11 mouse cellular contexts compared by ENCODE assay signal in genomic region chr14:120223528-120224201, GRCm38 (mm10). TPM values are rescaled to one million over a fixed set of nuclear protein-coding genes. Genes with fewer than 3 reads are reported as not detected.
DNase-seq lines count a peak whose midpoint lies in the region; ATAC-seq lines count a peak whose summit lies in the region.
"Had no signal": no experiment of that assay in that cellular context is flagged by ENCODE, and none has a peak within 500 bp of the region (broad histone marks: within the 10 kb centered on the region; RNA-seq: fewer than 3 reads in every experiment).

No protein-coding gene starts in this region.

- no peak for DNase-seq in cerebellum, adult 9-11 months
- no peak for DNase-seq in hindbrain, embryonic 14.5 days (ENCODE audit: low spot score)
- DNase-seq in lung, postnatal 36 days, result peak; percentile 17
- DNase-seq in heart, adult 11 months, result no peak
- DNase-seq: gastrocnemius, postnatal 36 days; kidney, adult 8-10 months had no signal

- H3K27me3 ChIP-seq in hindbrain, embryonic 14.5 days (ENCODE audit: control insufficient read depth, insufficient read depth, low read length), result no peaks in the 10 kb centered on the region
- no peaks in the 10 kb centered on the region for H3K27me3 ChIP-seq in hindbrain, embryonic 13.5 days
- H3K27me3 ChIP-seq in embryonic facial prominence, embryonic 12.5 days, result no peaks in the 10 kb centered on the region

- no peak overlapping the region for H3K4me2 ChIP-seq in hindbrain, embryonic 14.5 days (replicated peaks)
- H3K4me2 ChIP-seq in hindbrain, embryonic 13.5 days, result no peak overlapping the region
- no peak overlapping the region for H3K4me2 ChIP-seq in embryonic facial prominence, embryonic 12.5 days (replicated peaks)

- H3K4me3 ChIP-seq in hindbrain, embryonic 14.5 days (replicated peaks; ENCODE audit: low read length), result no peak overlapping the region
- no peak overlapping the region for H3K4me3 ChIP-seq in hindbrain, embryonic 13.5 days
- H3K4me3 ChIP-seq in embryonic facial prominence, embryonic 12.5 days, result no peak overlapping the region
- H3K4me3 ChIP-seq: layer of hippocampus, adult 2 months had no signal

- H3K27ac ChIP-seq in hindbrain, embryonic 14.5 days, result no peak overlapping the region; the same call in 1 of the 2 replicates
- H3K27ac ChIP-seq in hindbrain, embryonic 13.5 days, result no peak overlapping the region
- H3K27ac ChIP-seq in embryonic facial prominence, embryonic 12.5 days, result peak overlapping the region; percentile 43; the same call in 1 of the 2 replicates
- H3K27ac ChIP-seq: layer of hippocampus, adult 2 months had no signal

- 83% methylated on average over 14 of the region's 14 CpGs for WGBS in hindbrain, embryonic 14.5 days
- WGBS in hindbrain, embryonic 13.5 days, result 77% methylated on average over 14 of the region's 14 CpGs
- WGBS in embryonic facial prominence, embryonic 12.5 days, result 65% methylated on average over 14 of the region's 14 CpGs

- H3K9ac ChIP-seq in hindbrain, embryonic 14.5 days, result no peak overlapping the region
- H3K9ac ChIP-seq in hindbrain, embryonic 13.5 days, result no peak overlapping the region
- H3K9ac ChIP-seq in embryonic facial prominence, embryonic 12.5 days, result no peak overlapping the region

- H3K36me3 ChIP-seq in hindbrain, embryonic 14.5 days (replicated peaks; ENCODE audit: control insufficient read depth, insufficient read depth), result no peaks in the 10 kb centered on the region
- no peaks in the 10 kb centered on the region for H3K36me3 ChIP-seq in hindbrain, embryonic 13.5 days
- no peaks in the 10 kb centered on the region for H3K36me3 ChIP-seq in embryonic facial prominence, embryonic 12.5 days

- no peaks in the 10 kb centered on the region for H3K9me3 ChIP-seq in hindbrain, embryonic 14.5 days (ENCODE audit: control insufficient read depth, low read length)
- H3K9me3 ChIP-seq in hindbrain, embryonic 13.5 days, result no peaks in the 10 kb centered on the region
- H3K9me3 ChIP-seq in embryonic facial prominence, embryonic 12.5 days, result no peaks in the 10 kb centered on the region

- ATAC-seq in cerebellum, adult (ENCODE audit: insufficient number of reproducible peaks, low FRiP score, low TSS enrichment), result 0 out of 2 replicates have a peak, but pooled peaks have one; percentile 18
- 0 out of 2 replicates have a peak, but pooled peaks have one; percentile 24 for ATAC-seq in hindbrain, embryonic 14.5 days (ENCODE audit: low FRiP score)
- no peak for ATAC-seq in hindbrain, embryonic 13.5 days (ENCODE audit: low FRiP score)
- ATAC-seq in embryonic facial prominence, embryonic 12.5 days (ENCODE audit: insufficient number of reproducible peaks, insufficient read depth, low FRiP score, low TSS enrichment), result no peak
- no peak for ATAC-seq in monocyte, adult 5-6 weeks (replicated peaks; ENCODE audit: insufficient number of reproducible peaks, low FRiP score, low TSS enrichment, poor library complexity, severe bottlenecking)

- peaks cover 9% of the 10 kb centered on the region; the same call in 1 of the 2 replicates for H3K4me1 ChIP-seq in hindbrain, embryonic 14.5 days (replicated peaks; ENCODE audit: control insufficient read depth, insufficient read depth, low read length)
- peaks cover 14% of the 10 kb centered on the region for H3K4me1 ChIP-seq in hindbrain, embryonic 13.5 days (replicated peaks)
- peaks cover 9% of the 10 kb centered on the region for H3K4me1 ChIP-seq in embryonic facial prominence, embryonic 12.5 days

RNA-seq across cellular contexts. Expression of gene Mbnl2, which starts 51.8 kb away (rescaled TPM):
- polyA plus RNA-seq in hindbrain, embryonic 14.5 days (2014; fragmentation: Nextera tagmentation; extraction: Ambion mirVana), result 24.4 and 29.7 TPM in 2 replicates
- polyA plus RNA-seq in hindbrain, embryonic 13.5 days (2015; fragmentation: Nextera tagmentation; extraction: Ambion mirVana), result 23.9 and 24.7 TPM in 2 replicates
- polyA plus RNA-seq in embryonic facial prominence, embryonic 12.5 days (2016; fragmentation: Nextera tagmentation; extraction: Ambion mirVana), result 93.2 and 93.6 TPM in 2 replicates
- 77.3 to 125 TPM (median 112 TPM) in 3 replicates for total RNA-seq in monocyte, adult 5-6 weeks (2017)

Comparison
In these comparisons a context has a peak if more than half of its experiments do, and no peak if none do; other contexts are left out.
1. ATAC-seq: peak in cerebellum, adult (single experiment) and hindbrain, embryonic 14.5 days (single experiment); none in hindbrain, embryonic 13.5 days (single experiment), embryonic facial prominence, embryonic 12.5 days (single experiment) and monocyte, adult 5-6 weeks (single experiment).